Mouse (Mus musculus) G1E (cell line): ENCODE results near the gene Apobec3.

Experiments
- CTCF ChIP-seq: IDR thresholded peaks from 2 replicates; pipeline ENCODE4 v1.5.1; 2012; ENCODE audit warnings: low read depth, low read length, inconsistent platforms, mixed read lengths
- GATA1 ChIP-seq: IDR thresholded peaks from 2 replicates; pipeline ENCODE4 v1.6.1; 2012; ENCODE audit warnings: borderline replicate concordance, low read length, inconsistent platforms, mixed read lengths
- POLR2AphosphoS5 ChIP-seq: IDR thresholded peaks from 2 replicates; pipeline ENCODE4 v1.6.1; 2012; ENCODE audit warnings: low read depth, low read length, inconsistent platforms; ENCODE audit not compliant: insufficient replicate concordance
- TAL1 ChIP-seq: conservative IDR thresholded peaks from 2 replicates; pipeline ENCODE4 v1.6.1; 2012; ENCODE audit warnings: low read depth, low read length, inconsistent platforms, mixed read lengths

GRCm38 (mm10) chr15:79875261-79875995 is 16.0 kb upstream of the Apobec3 start:
- TF ChIP-seq POLR2AphosphoS5 (no peak), CTCF (no peak), GATA1 (no peak), TAL1 (no peak)
